Mouse (Mus musculus) kidney, embryonic 16.5 days (tissue): ENCODE data around the gene Tulp4. TPM values are rescaled to one million over a fixed set of nuclear protein-coding genes. Genes with fewer than 3 reads are reported as not detected.

Experiments used
- ATAC-seq: fragments of 200-750 bp; cut with Nextera tagmentation; 2 replicates; pipeline ENCODE4 v1.8.0; 2017; ENCODE audit warnings: moderate TSS enrichment; ENCODE audit not compliant: low FRiP score, low TSS enrichment
- H3K27ac ChIP-seq: fragments of 300-500 bp; sonication (generic); 2 replicates; pipeline ENCODE4 v1.5.1; 2014; ENCODE audit warnings: low read length
- H3K27me3 ChIP-seq: fragments of 300-500 bp; sonication (generic); 2 replicates; pipeline ENCODE4 v1.6.1; 2014; ENCODE audit warnings: low read length, control low read depth, mixed read lengths; ENCODE audit not compliant: insufficient read depth
- H3K36me3 ChIP-seq: fragments of 300-500 bp; sonication (generic); 2 replicates; pipeline ENCODE4 v1.6.1; 2014; ENCODE audit warnings: low read length, control low read depth, mixed read lengths; ENCODE audit not compliant: insufficient read depth
- H3K4me1 ChIP-seq: fragments of 300-500 bp; sonication (generic); 2 replicates; pipeline ENCODE4 v1.6.1; 2014; ENCODE audit warnings: low read length, control low read depth, mixed read lengths; ENCODE audit not compliant: insufficient read depth
- H3K4me2 ChIP-seq: fragments of 300-500 bp; sonication (generic); replicated peaks from 2 replicates; pipeline ENCODE4 v1.6.1; 2014; ENCODE audit warnings: low read depth, low read length
- H3K4me3 ChIP-seq: fragments of 300-500 bp; sonication (generic); 2 replicates; pipeline ENCODE4 v1.5.1; 2014; ENCODE audit warnings: mild to moderate bottlenecking, low read length
- H3K9ac ChIP-seq: fragments of 300-500 bp; sonication (generic); replicated peaks from 2 replicates; pipeline ENCODE4 v1.6.1; 2014; ENCODE audit warnings: low read length
- H3K9me3 ChIP-seq: fragments of 300-500 bp; sonication (generic); 2 replicates; pipeline ENCODE4 v1.6.1; 2016; ENCODE audit warnings: low read length, control low read depth
- WGBS: fragments of 180-500 bp; shearing (Covaris S2); extraction: QIAGEN DNeasy Blood & Tissue Kit; methylation state at CpG from one replicate; pipeline ENCODE4 v1.1.7; 2014; 5-methylcytosine and 5-hydroxymethylcytosine counted together
- polyA plus RNA-seq: library from polyadenylated mRNA; unstranded; fragments of >200 nt; fragmentation: Nextera tagmentation; extraction: Ambion mirVana; gene quantifications from 2 replicates; pipeline ENCODE4 v1.2.1, GENCODE M21; 2015

The Tulp4 gene
- polyA plus RNA-seq, 1 experiment from 2014 or later: 81.3 TPM

DNA sequence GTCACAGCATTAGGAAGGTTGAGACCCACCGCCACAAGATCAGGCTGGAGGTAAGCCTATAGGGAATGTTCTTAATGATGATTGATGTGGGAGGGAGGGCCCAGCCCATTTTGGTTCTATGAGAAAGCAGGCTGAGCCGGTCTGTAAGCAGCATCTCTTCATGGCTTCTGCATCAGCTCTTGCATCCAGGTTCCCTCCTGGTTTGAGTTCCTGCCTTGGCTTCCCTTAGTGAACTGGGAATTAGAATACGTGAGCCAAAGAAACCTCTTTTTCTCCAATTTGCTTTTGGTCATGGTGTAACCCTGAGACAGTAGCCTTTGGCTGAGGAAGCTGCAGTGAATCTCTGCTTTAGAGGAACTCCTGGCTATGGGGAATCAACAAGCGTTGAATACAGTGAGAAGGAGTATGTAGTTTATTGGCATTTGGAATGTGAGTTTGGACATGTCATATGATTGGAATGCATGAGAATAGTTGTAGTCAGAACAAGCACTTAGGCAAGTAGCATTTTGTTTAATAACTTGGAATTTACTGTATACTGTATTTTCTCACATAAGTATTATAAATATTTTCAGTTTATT is 11.0 kb downstream of the Tulp4 start:
- Histone ChIP-seq H3K27me3 (no peaks in the 10 kb centered on the region), H3K9ac (no peak overlapping the region), H3K4me3 (no peak overlapping the region), H3K9me3 (no peaks in the 10 kb centered on the region), H3K27ac (no peak overlapping the region), H3K36me3 (peaks cover 5% of the 10 kb centered on the region), H3K4me1 (peaks cover 8% of the 10 kb centered on the region), H3K4me2 (no peak overlapping the region)
- 77% methylated on average over 4 of the region's 4 CpGs for WGBS
- no peak for ATAC-seq

DNA sequence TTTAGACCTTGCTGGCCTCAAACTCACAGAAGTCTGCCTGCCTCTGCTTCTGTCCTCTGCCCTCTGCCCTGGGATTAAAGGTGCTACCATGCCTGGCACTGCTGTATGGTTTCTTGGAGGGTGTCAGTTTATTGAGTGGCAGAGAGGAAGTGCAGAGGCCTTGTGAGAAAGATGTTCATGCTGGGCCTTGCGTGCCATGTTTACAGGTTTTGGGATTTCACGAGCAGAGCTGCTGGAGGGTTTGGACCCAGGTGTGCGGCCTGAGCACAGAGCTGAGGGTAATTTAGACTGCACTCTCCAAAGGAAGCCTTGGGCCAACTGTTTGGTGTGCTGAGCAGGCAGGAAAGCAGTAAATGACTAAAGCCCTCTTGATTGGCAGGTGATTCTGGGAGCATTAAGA is 11.7 kb downstream of the Tulp4 start:
- no peak for ATAC-seq

DNA sequence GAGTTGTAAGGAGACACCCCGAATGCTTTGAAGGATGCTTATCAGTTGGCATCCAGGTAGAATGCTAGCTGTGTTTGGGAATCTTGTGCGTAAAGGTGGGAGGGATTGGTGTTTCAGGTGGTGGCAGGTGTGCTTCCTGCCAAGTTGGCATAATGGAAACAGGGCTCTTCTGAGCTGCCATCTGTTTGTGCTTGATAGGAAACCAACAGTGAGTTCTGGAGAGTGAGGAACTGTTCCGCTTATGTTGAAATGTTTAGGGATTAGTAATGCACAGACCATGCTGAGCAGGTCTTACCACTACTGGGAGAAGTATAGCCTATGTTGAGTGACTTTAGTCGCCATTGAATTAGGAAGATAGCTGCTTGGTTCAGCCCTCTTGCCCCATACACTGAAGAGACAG is 12.6 kb downstream of the Tulp4 start:
- Histone ChIP-seq H3K4me2 (no peak overlapping the region), H3K27me3 (no peaks in the 10 kb centered on the region), H3K4me3 (no peak overlapping the region), H3K4me1 (peaks cover 8% of the 10 kb centered on the region), H3K9ac (no peak overlapping the region), H3K36me3 (peaks cover 12% of the 10 kb centered on the region), H3K9me3 (no peaks in the 10 kb centered on the region), H3K27ac (no peak overlapping the region)
- 93% methylated on average over 4 of the region's 4 CpGs for WGBS
- ATAC-seq: no peak

More for the DNA sequence above, 11.7 kb downstream of the Tulp4 start:
- Histone ChIP-seq H3K9me3 (no peaks in the 10 kb centered on the region), H3K36me3 (peaks cover 12% of the 10 kb centered on the region), H3K4me1 (peaks cover 8% of the 10 kb centered on the region), H3K4me2 (no peak overlapping the region), H3K9ac (no peak overlapping the region), H3K27me3 (no peaks in the 10 kb centered on the region), H3K4me3 (no peak overlapping the region), H3K27ac (no peak overlapping the region)
- 86% methylated on average over 3 of the region's 3 CpGs for WGBS

DNA sequence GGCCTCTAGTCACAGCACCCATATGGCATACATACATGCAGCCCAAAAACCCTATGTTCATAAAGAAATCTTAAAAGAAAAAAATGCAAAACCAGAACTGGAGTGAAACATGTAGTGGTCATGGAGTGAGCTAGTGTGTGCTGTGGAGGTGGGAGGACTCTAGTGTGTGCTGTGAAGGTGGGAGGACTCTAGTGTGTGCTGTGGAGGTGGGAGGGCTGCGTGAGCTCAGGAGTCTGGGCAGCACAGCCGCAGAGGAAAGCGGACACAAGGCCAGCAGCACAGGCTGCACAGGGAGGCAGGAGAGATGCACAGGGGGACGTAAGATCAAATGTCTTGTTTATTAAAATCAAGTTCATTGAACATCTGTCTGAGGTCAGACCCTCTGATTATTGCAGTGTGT is 17.5 kb downstream of the Tulp4 start:
- no peak overlapping the region for H3K9ac ChIP-seq
- no peak for ATAC-seq
- H3K4me2 ChIP-seq: no peak overlapping the region
- H3K9me3 ChIP-seq: no peaks in the 10 kb centered on the region
- H3K36me3 ChIP-seq: peaks cover 17% of the 10 kb centered on the region
- peaks cover 8% of the 10 kb centered on the region for H3K4me1 ChIP-seq
- H3K4me3 ChIP-seq: no peak overlapping the region
- no peaks in the 10 kb centered on the region for H3K27me3 ChIP-seq
- H3K27ac ChIP-seq: no peak overlapping the region
- 69% methylated on average over 4 of the region's 4 CpGs for WGBS

DNA sequence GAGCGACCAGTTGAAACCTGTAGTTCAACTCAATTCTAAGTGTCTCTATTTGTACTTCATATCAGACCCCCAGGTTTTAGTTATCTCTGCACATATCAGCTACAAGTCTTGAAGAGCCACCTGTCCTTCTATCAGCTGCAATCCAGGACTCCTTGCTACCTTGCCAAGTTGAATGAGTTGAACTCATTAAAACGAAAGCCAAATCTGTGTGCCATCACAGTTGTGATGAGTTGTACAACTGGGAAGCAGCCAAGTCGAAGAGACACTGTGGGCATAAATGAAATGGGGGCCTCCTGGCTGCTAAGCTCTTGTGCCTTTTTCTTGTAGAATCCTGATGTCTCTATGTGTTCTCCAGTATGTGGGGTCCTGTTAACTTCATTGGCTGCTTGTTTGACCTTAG is 19.2 kb downstream of the Tulp4 start:
- Histone ChIP-seq H3K4me2 (no peak overlapping the region), H3K9me3 (no peaks in the 10 kb centered on the region), H3K27ac (no peak overlapping the region), H3K4me1 (no peaks in the 10 kb centered on the region), H3K9ac (no peak overlapping the region), H3K4me3 (no peak overlapping the region), H3K27me3 (no peaks in the 10 kb centered on the region), H3K36me3 (peaks cover 17% of the 10 kb centered on the region)
- WGBS: 86% methylated on average over 3 of the region's 3 CpGs
- ATAC-seq: no peak

DNA sequence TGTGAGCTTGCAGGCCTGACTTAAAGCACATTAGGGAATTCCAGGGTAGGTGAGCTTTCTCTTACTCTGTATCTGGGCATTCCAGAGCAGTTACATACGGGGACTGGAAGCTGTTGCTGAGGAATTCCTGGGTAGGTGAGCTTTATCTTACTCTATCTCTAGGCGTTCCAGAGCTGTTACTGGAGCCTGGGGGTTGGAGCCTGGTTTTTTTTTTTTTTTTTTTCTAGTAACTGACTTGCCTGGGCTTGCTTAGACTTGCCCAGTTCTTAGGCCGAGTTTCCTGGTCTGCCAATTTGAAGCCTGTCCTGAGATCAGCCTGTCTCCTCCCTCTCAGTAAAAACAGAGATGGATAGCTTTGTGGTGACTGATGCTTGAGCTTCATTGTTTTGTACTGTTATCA is 21.8 kb downstream of the Tulp4 start:
- ATAC-seq: no peak
- Histone ChIP-seq H3K36me3 (peaks cover 5% of the 10 kb centered on the region; the same call in 1 of the 2 replicates), H3K4me1 (no peaks in the 10 kb centered on the region), H3K4me2 (no peak overlapping the region), H3K27me3 (no peaks in the 10 kb centered on the region), H3K27ac (no peak overlapping the region), H3K9ac (no peak overlapping the region), H3K9me3 (no peaks in the 10 kb centered on the region), H3K4me3 (no peak overlapping the region)
- WGBS: 47% methylated on average over 3 of the region's 3 CpGs

DNA sequence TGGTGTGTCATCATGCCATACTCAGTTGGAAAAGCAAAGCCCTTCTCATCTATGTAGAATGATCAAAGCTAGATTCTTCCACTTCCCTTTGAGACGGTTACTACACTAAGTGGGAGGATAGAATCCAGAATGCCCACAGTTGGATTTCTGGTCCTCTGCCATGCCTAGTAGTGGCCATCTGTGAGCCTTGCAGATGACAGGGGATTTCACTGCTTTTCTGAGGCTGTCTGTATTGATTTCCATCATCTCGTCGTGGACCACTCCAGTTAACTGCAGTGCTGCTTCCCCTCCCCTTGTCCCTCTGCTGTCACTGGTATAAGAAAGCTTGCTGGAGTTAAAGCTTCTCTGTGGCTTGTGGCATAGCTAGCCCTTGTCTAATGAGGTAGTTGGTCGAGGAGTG is 23.1 kb downstream of the Tulp4 start:
- no peaks in the 10 kb centered on the region for H3K9me3 ChIP-seq
- no peak overlapping the region for H3K4me3 ChIP-seq
- no peaks in the 10 kb centered on the region for H3K4me1 ChIP-seq
- no peak overlapping the region for H3K9ac ChIP-seq
- peaks cover 4% of the 10 kb centered on the region; the same call in 1 of the 2 replicates for H3K36me3 ChIP-seq
- H3K4me2 ChIP-seq: no peak overlapping the region
- ATAC-seq: no peak
- no peaks in the 10 kb centered on the region for H3K27me3 ChIP-seq
- WGBS: 76% methylated on average over 4 of the region's 4 CpGs
- H3K27ac ChIP-seq: no peak overlapping the region

DNA sequence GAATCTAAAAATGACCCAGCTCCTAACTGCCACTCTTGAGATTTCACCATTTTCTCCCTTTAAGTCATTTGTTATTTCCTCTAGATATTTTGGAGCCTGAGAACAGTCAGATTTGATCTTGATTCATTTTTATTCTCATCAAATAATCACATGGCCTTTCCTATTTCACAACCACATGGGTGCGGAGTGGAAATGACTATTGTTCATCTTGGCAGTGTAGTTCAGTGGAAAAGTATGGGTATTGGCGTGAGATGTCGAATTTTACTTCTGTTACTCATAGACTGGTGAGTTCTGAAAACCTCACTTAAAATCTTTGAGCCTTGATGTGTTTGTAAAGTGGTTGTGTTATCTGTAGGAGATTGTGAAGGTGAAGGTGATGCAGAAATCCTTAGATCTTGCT is 24.8 kb downstream of the Tulp4 start:
- ATAC-seq: no peak
- Histone ChIP-seq H3K4me3 (no peak overlapping the region), H3K4me1 (no peaks in the 10 kb centered on the region), H3K9me3 (no peaks in the 10 kb centered on the region), H3K36me3 (no peaks in the 10 kb centered on the region), H3K9ac (no peak overlapping the region), H3K27ac (no peak overlapping the region), H3K27me3 (no peaks in the 10 kb centered on the region), H3K4me2 (no peak overlapping the region)
- 91% methylated on average over 3 of the region's 3 CpGs for WGBS

DNA sequence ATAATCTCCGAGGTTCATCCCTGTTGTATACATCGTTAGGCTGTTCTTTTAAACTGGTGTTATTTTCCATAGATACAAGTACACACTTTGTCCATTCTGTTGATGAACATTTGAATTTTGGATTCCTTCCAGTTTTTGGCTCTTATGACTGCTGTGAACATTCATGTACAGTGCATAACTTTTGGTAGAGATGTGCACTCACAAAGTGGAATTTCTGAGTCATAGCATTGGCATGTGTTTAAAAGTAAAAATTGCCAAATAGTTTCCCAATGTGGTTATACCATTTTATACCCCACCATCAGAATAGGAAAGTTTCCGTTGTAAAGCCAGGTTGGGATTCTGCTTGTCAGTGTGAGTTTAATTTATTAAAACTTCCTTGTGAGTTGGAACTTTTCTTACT is 34.6 kb downstream of the Tulp4 start:
- H3K4me2 ChIP-seq: no peak overlapping the region
- H3K4me3 ChIP-seq: no peak overlapping the region
- H3K4me1 ChIP-seq: no peaks in the 10 kb centered on the region
- 93% methylated on average over 3 of the region's 3 CpGs for WGBS
- no peaks in the 10 kb centered on the region for H3K9me3 ChIP-seq
- no peaks in the 10 kb centered on the region for H3K27me3 ChIP-seq
- ATAC-seq: no peak
- no peaks in the 10 kb centered on the region for H3K36me3 ChIP-seq
- H3K9ac ChIP-seq: no peak overlapping the region
- H3K27ac ChIP-seq: no peak overlapping the region

DNA sequence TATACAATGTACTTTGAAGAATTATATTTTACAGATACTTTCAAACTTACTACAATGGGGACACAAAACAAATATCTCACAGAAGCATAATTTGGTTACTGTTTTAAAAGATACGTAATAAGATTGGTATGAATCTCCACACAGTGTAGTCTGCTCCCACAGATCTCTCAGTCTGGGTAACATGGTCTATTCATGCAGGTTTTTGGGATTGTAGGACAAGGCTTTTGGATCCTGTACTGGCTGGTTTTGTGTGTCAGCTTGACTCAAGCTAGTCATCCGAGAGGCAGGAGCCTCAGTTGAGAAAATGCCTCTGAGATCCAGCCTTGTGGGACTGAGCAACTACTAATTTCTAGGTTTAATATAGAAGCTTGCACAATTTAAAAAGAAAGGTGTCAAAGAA is 35.1 kb downstream of the Tulp4 start:
- H3K36me3 ChIP-seq: no peaks in the 10 kb centered on the region
- ATAC-seq: no peak
- H3K27ac ChIP-seq: no peak overlapping the region
- H3K4me2 ChIP-seq: no peak overlapping the region
- H3K4me3 ChIP-seq: no peak overlapping the region
- no peaks in the 10 kb centered on the region for H3K9me3 ChIP-seq
- no peaks in the 10 kb centered on the region for H3K27me3 ChIP-seq
- 86% methylated on average over 2 of the region's 2 CpGs for WGBS
- H3K4me1 ChIP-seq: no peaks in the 10 kb centered on the region
- no peak overlapping the region for H3K9ac ChIP-seq
